Mouse (Mus musculus) brain, embryonic 14.5 days (tissue): ENCODE measurements around the gene Os9.

ENCODE experiments used
- CTCF ChIP-seq: fragments of 200-500 bp; IDR thresholded peaks from 2 replicates; pipeline ENCODE4 v1.5.1; 2012; ENCODE audit warnings: inconsistent platforms, mild to moderate bottlenecking, moderate library complexity, borderline replicate concordance; ENCODE audit not compliant: insufficient read depth, insufficient read length; ENCODE audit errors: extremely low read depth
- POLR2A ChIP-seq: fragments of 200-500 bp; IDR thresholded peaks from 2 replicates; pipeline ENCODE4 v1.6.1; 2012; ENCODE audit warnings: mild to moderate bottlenecking, inconsistent platforms, borderline replicate concordance; ENCODE audit not compliant: poor library complexity, insufficient read depth, insufficient read length, severe bottlenecking; ENCODE audit errors: extremely low read depth

DNA sequence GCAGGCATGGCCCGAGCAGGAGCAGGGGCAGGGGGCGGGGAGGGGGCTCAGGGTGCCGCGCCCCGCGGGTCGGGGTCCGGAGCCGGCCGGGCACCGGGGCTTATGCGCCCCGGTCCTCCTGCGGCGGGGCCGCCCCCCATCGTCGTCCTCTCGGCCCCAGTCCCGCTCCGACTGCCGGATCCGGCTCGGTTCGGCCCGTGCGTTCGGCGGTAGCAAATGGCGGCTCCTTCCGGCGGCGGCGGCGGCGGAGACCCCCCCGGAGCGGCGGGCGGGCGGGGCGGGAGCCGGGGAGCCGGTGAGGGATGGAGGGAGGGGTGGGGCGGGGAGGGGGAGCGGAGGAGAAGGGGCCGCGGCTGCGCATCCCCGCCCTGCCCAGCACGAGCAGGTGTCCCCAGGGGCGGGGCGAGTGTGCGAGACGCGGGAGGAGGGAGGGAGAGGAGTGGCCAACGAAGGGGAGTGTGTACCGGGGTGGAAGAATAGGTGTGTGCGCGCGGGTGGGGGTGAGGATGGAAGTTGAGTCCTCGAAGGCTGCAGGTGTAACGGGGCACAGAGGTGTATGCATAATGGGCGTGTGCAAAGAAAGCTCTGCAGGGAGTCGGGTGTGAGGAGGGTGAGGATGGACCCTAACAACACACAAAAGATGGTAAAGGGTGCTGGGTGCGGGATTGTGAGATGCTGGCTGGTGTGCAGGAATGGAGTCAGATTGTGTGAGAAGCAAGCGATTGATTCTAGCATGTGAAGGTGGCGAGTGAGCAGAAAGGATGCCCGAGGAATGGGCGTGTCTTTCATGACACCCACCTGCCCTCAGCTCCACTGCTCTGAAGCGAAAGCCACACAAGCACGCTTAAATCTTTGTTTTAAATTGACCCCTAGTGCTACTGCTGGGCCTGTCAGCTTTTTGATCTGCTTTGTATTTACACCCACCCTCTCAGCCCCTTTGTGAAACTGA, 60.7 kb downstream of the Os9 start, which contains the start of gene March9:
- peak; percentile 4; the same call in 1 of the 2 replicates for TF ChIP-seq POLR2A
- no peak for TF ChIP-seq CTCF
